18 mouse cellular contexts compared by ENCODE assay signal in the genomic region with DNA sequence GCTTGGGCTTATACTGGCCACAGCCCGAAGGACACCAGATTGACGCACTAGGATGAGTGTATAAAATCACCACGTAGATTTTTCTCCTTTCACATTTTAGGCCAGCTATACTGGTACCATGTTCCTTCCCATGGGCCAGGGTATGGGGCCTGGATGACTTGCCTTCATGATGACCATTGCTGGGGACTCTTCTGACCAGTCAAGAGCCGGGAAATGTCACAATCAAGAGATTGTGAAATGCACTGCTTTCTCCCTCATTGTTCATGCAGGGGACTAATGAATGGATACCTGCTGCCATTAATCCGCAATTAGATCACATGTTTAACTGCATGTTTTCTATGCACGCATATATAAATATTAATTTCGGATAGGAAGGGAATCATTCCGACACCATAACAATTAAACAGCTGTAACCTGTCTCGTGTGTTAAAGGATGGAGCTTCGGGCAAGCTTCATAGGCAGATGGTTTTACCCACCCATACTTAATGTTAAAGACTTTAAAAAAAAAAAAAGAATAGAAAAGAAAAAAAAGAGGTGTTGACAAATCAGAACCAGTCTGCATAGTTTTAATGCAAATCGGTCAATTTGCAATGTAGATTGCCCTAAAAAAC.
DNase-seq lines count a peak whose midpoint lies in the region; ATAC-seq lines count a peak whose summit lies in the region.
"Had no signal": no experiment of that assay in that cellular context is flagged by ENCODE, and none has a peak within 500 bp of the region (broad histone marks: within the 10 kb centered on the region; RNA-seq: fewer than 3 reads in every experiment).

No protein-coding gene starts in this region.

- no peaks in the 10 kb centered on the region for H3K36me3 ChIP-seq in hindbrain, embryonic 12.5 days
- no peaks in the 10 kb centered on the region; the same call in 1 of the 2 replicates for H3K36me3 ChIP-seq in hindbrain, embryonic 16.5 days (ENCODE audit: control insufficient read depth, insufficient read depth, low read length)
- no peaks in the 10 kb centered on the region for H3K36me3 ChIP-seq in forebrain, embryonic 12.5 days (replicated peaks)
- H3K36me3 ChIP-seq in forebrain, embryonic 14.5 days (ENCODE audit: control insufficient read depth, insufficient read depth, low read length), result no peaks in the 10 kb centered on the region
- H3K36me3 ChIP-seq in hindbrain, embryonic 14.5 days (replicated peaks; ENCODE audit: control insufficient read depth, insufficient read depth), result no peaks in the 10 kb centered on the region; the same call in 1 of the 2 replicates
- H3K36me3 ChIP-seq: heart, embryonic 12.5 days; hindbrain, embryonic 15.5 days had no signal

- H3K4me1 ChIP-seq in hindbrain, embryonic 12.5 days, result peaks cover 7% of the 10 kb centered on the region; the same call in 1 of the 2 replicates
- H3K4me1 ChIP-seq in hindbrain, embryonic 16.5 days (ENCODE audit: control insufficient read depth, insufficient read depth, low read depth, low read length), result no peaks in the 10 kb centered on the region
- H3K4me1 ChIP-seq in forebrain, embryonic 12.5 days, result peaks cover 13% of the 10 kb centered on the region; the same call in 1 of the 2 replicates
- peaks cover 14% of the 10 kb centered on the region for H3K4me1 ChIP-seq in forebrain, embryonic 14.5 days (ENCODE audit: control insufficient read depth, insufficient read depth, low read length)
- 0 out of 2 replicates have a peak, but pooled peaks cover 3% of the 10 kb centered on the region for H3K4me1 ChIP-seq in hindbrain, embryonic 14.5 days (replicated peaks; ENCODE audit: control insufficient read depth, insufficient read depth, low read length)
- H3K4me1 ChIP-seq: embryonic facial prominence, embryonic 12.5 days; heart, embryonic 12.5 days; hindbrain, embryonic 15.5 days had no signal

- ATAC-seq in hindbrain, embryonic 12.5 days (ENCODE audit: low FRiP score), result peak; percentile 40; the same call in 1 of the 2 replicates
- ATAC-seq in hindbrain, embryonic 16.5 days, result no peak
- ATAC-seq in forebrain, embryonic 12.5 days (ENCODE audit: low FRiP score), result peak; percentile 58; the same call in 1 of the 2 replicates
- ATAC-seq in forebrain, embryonic 14.5 days, result peak; percentile 83
- ATAC-seq in hindbrain, embryonic 14.5 days (ENCODE audit: low FRiP score), result 0 out of 2 replicates have a peak, but pooled peaks have one; percentile 21
- ATAC-seq in megakaryocyte-erythroid progenitor cell, adult 5-6 weeks (replicated peaks; ENCODE audit: low FRiP score, low TSS enrichment, poor library complexity, severe bottlenecking), result no peak

- no peaks in the 10 kb centered on the region for H3K27me3 ChIP-seq in hindbrain, embryonic 12.5 days
- no peaks in the 10 kb centered on the region for H3K27me3 ChIP-seq in hindbrain, embryonic 16.5 days (replicated peaks; ENCODE audit: control insufficient read depth, insufficient read depth, low read length)
- H3K27me3 ChIP-seq in forebrain, embryonic 12.5 days, result no peaks in the 10 kb centered on the region
- no peaks in the 10 kb centered on the region for H3K27me3 ChIP-seq in forebrain, embryonic 14.5 days (replicated peaks; ENCODE audit: control insufficient read depth, insufficient read depth, low read length)
- H3K27me3 ChIP-seq in hindbrain, embryonic 14.5 days (ENCODE audit: control insufficient read depth, insufficient read depth, low read length), result no peaks in the 10 kb centered on the region
- H3K27me3 ChIP-seq: embryonic facial prominence, embryonic 12.5 days; heart, embryonic 12.5 days; hindbrain, embryonic 15.5 days had no signal

- H3K9me3 ChIP-seq in hindbrain, embryonic 12.5 days (replicated peaks), result no peaks in the 10 kb centered on the region
- H3K9me3 ChIP-seq in hindbrain, embryonic 16.5 days (ENCODE audit: control insufficient read depth, low read length), result no peaks in the 10 kb centered on the region
- no peaks in the 10 kb centered on the region for H3K9me3 ChIP-seq in forebrain, embryonic 12.5 days
- H3K9me3 ChIP-seq in forebrain, embryonic 14.5 days (replicated peaks; ENCODE audit: control insufficient read depth, low read length), result no peaks in the 10 kb centered on the region
- no peaks in the 10 kb centered on the region for H3K9me3 ChIP-seq in hindbrain, embryonic 14.5 days (ENCODE audit: control insufficient read depth, low read length)
- H3K9me3 ChIP-seq: embryonic facial prominence, embryonic 12.5 days; heart, embryonic 12.5 days; hindbrain, embryonic 15.5 days had no signal

- no peak overlapping the region for H3K4me2 ChIP-seq in hindbrain, embryonic 12.5 days (replicated peaks)
- no peak overlapping the region for H3K4me2 ChIP-seq in hindbrain, embryonic 16.5 days (ENCODE audit: low read length)
- no peak overlapping the region for H3K4me2 ChIP-seq in forebrain, embryonic 12.5 days
- no peak overlapping the region for H3K4me2 ChIP-seq in forebrain, embryonic 14.5 days (ENCODE audit: low read length)
- no peak overlapping the region for H3K4me2 ChIP-seq in hindbrain, embryonic 14.5 days (replicated peaks)
- H3K4me2 ChIP-seq: embryonic facial prominence, embryonic 12.5 days; heart, embryonic 12.5 days; hindbrain, embryonic 15.5 days had no signal

- H3K27ac ChIP-seq in hindbrain, embryonic 12.5 days, result no peak overlapping the region
- no peak overlapping the region for H3K27ac ChIP-seq in hindbrain, embryonic 16.5 days (ENCODE audit: low read depth, low read length)
- H3K27ac ChIP-seq in forebrain, embryonic 12.5 days, result peak overlapping the region; percentile 42; the same call in 1 of the 2 replicates
- H3K27ac ChIP-seq in forebrain, embryonic 14.5 days (ENCODE audit: low read depth, low read length), result peak overlapping the region; percentile 39; the same call in 1 of the 2 replicates
- no peak overlapping the region for H3K27ac ChIP-seq in hindbrain, embryonic 14.5 days
- H3K27ac ChIP-seq: embryonic facial prominence, embryonic 12.5 days; hindbrain, embryonic 15.5 days had no signal

- peak; percentile 75 for DNase-seq in forebrain, embryonic 14.5 days (ENCODE audit: low spot score)
- DNase-seq in hindbrain, embryonic 14.5 days (ENCODE audit: low spot score), result no peak
- DNase-seq in left cerebral cortex, adult 8-10 months (ENCODE audit: low spot score in 2 of 2), result no peak
- DNase-seq: adrenal gland, adult 8-10 months; adrenal gland, postnatal 36 days; cerebellum, adult 11 months; cerebellum, adult 8-10 months; cerebellum, postnatal 14 days; gastrocnemius, postnatal 25 days; kidney, adult 11 months; kidney, adult 9 months had no signal

- 70% methylated on average over 11 of the region's 11 CpGs for WGBS in hindbrain, embryonic 12.5 days
- WGBS in hindbrain, embryonic 16.5 days, result 57% methylated on average over 11 of the region's 11 CpGs
- 59% methylated on average over 11 of the region's 11 CpGs for WGBS in forebrain, embryonic 12.5 days
- WGBS in forebrain, embryonic 14.5 days, result 32% methylated on average over 11 of the region's 11 CpGs
- 58% methylated on average over 11 of the region's 11 CpGs for WGBS in hindbrain, embryonic 14.5 days

- H3K9ac ChIP-seq in hindbrain, embryonic 12.5 days, result no peak overlapping the region
- H3K9ac ChIP-seq in hindbrain, embryonic 16.5 days (ENCODE audit: low read depth, low read length), result no peak overlapping the region
- no peak overlapping the region for H3K9ac ChIP-seq in forebrain, embryonic 12.5 days
- no peak overlapping the region for H3K9ac ChIP-seq in forebrain, embryonic 14.5 days (ENCODE audit: low read length)
- no peak overlapping the region for H3K9ac ChIP-seq in hindbrain, embryonic 14.5 days
- H3K9ac ChIP-seq: embryonic facial prominence, embryonic 12.5 days; heart, embryonic 12.5 days; hindbrain, embryonic 15.5 days had no signal

- no peak overlapping the region for H3K4me3 ChIP-seq in hindbrain, embryonic 12.5 days
- H3K4me3 ChIP-seq in hindbrain, embryonic 16.5 days (ENCODE audit: low read length), result no peak overlapping the region
- H3K4me3 ChIP-seq in forebrain, embryonic 12.5 days (replicated peaks), result no peak overlapping the region
- H3K4me3 ChIP-seq in forebrain, embryonic 14.5 days (ENCODE audit: low read depth, low read length), result no peak overlapping the region
- H3K4me3 ChIP-seq in hindbrain, embryonic 14.5 days (replicated peaks; ENCODE audit: low read length), result no peak overlapping the region
- H3K4me3 ChIP-seq: embryonic facial prominence, embryonic 12.5 days; heart, embryonic 12.5 days; hindbrain, embryonic 15.5 days had no signal

Comparison
In these comparisons a context has a peak if more than half of its experiments do, and no peak if none do; other contexts are left out.
1. ATAC-seq: peak in hindbrain, embryonic 12.5 days (single experiment), forebrain, embryonic 12.5 days (single experiment), forebrain, embryonic 14.5 days (single experiment) and hindbrain, embryonic 14.5 days (single experiment); none in hindbrain, embryonic 16.5 days (single experiment) and megakaryocyte-erythroid progenitor cell, adult 5-6 weeks (single experiment).
2. H3K27ac ChIP-seq: peak in forebrain, embryonic 12.5 days (single experiment) and forebrain, embryonic 14.5 days (single experiment); none in hindbrain, embryonic 12.5 days (single experiment), hindbrain, embryonic 16.5 days (single experiment) and hindbrain, embryonic 14.5 days (single experiment).